Mouse (Mus musculus): ENCODE measurements around the gene Ly86.

Ly86 gene

GRCm38 (mm10) chr13:37431707-37432106 is 86.7 kb downstream of the Ly86 start:
- DNase-seq (ENCODE audit: low spot score in 2 of 2): no peak

GRCm38 (mm10) chr13:37432653-37433052 is 87.6 kb downstream of the Ly86 start:
- no peak for DNase-seq (ENCODE audit: low spot score in 2 of 2)

GRCm38 (mm10) chr13:37433142-37433541 is 88.1 kb downstream of the Ly86 start:
- DNase-seq (ENCODE audit: low spot score in 2 of 2): no peak

GRCm38 (mm10) chr13:37433730-37434129 is 88.7 kb downstream of the Ly86 start:
- DNase-seq (ENCODE audit: low spot score in 2 of 2): no peak

- DNase-seq (ENCODE audit: low spot score in 2 of 2): peak in 1 of 2 experiments; percentile 42
Observed at GRCm38 (mm10) chr13:37434137-37434772, 89.2 kb downstream of the Ly86 start.

- no peak for DNase-seq (ENCODE audit: low spot score in 2 of 2)
Observed at GRCm38 (mm10) chr13:37434841-37435240, 89.8 kb downstream of the Ly86 start.

DNA sequence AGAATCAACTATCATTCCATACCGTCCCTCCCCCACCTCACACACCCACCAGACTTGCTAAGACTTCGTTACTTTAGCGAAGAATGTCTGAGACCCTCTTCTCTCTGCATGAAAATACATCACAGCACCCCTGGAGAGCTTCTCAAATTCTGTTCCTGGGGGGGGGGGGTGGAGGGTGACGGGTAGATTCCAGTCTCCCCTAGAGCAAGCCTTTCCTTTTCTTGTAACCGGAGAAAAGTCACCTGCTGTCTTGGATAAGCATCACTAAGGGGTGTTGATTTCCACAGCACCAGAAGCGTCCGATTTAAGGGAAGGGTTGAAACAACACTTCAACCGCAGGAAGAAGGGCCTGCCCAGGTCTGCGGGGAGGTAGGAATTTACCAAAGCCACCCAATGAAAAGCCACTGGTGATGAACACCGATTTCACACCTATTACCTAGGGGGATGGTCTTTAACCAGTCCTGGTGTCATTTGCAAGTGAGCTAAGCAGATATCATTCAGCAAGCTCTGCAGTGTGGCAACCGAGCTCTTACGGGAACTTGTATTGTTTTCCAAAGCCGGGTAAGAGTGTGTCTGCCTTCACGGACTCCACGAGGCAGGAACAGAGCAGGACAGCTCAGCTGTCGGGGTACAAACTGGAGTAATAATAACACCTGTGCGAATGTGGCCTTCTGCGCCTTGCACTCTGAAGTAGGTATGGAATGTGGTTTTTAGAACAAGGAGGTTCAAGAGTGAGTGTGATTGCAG is 91.4 kb downstream of the Ly86 start:
- DNase-seq (ENCODE audit: low spot score in 2 of 2): no peak

- no peak for DNase-seq (ENCODE audit: low spot score in 2 of 2)
Observed at GRCm38 (mm10) chr13:37438788-37439187, 93.8 kb downstream of the Ly86 start.

GRCm38 (mm10) chr13:37439477-37439876 is 94.5 kb downstream of the Ly86 start:
- no peak for DNase-seq (ENCODE audit: low spot score in 2 of 2)

GRCm38 (mm10) chr13:37439941-37440340 is 94.9 kb downstream of the Ly86 start:
- no peak for DNase-seq (ENCODE audit: low spot score in 2 of 2)

DNA sequence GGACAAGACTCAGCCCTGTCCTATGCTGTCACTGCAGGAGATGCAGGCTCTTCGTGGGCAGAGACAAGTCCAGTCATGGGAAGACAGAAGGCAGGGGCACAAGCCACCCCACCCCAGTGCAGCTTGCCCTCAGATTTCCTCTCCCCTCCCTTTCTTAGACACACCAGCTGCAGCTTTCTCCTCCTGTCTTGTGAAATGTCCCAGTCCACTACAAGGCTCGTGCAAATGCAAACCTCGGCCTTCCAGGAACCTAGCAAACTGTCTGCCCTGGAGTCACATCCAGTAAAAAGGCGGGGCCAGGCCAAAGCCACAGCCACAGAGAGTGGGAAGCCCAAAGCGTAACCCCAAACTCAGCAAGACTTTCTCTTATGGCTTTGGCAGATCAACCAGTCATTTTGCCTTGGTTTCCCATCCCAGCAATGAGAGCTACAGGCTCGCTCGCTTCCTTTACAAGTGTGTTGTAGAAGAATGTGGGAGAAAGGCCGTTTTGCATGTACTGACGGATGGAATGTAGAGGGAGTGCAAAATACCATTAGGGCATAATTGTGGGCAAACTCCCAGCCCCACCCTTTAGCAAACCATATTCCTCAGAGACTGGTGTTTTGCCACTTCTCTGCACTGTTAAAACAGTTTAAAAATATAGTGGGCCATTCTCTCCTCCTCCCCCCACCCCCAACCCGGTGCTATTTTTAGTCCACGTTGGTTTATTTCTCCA is 95.7 kb downstream of the Ly86 start:
- no peak for DNase-seq (ENCODE audit: low spot score in 2 of 2)

DNA sequence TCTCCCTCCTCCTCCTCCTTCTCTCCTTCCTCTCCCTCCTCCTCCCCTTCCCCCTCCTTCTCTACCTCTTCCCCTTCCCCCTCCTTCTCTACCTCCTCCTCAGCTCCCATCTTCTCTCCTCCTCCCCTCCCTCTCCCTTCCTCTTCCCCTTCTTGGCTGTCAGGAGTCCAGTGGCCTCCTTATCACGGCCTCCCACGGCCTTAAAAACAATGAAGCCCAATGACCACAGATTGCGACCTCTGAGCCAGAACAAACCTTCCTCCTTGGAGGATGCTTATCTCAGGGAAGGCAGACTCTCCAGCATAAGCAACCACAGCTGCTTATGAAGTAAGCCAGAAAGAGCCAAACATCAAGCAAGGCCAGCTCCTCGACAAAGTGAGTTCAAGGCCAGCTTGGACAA is 97.0 kb downstream of the Ly86 start:
- no peak for DNase-seq (ENCODE audit: low spot score in 2 of 2)

DNA sequence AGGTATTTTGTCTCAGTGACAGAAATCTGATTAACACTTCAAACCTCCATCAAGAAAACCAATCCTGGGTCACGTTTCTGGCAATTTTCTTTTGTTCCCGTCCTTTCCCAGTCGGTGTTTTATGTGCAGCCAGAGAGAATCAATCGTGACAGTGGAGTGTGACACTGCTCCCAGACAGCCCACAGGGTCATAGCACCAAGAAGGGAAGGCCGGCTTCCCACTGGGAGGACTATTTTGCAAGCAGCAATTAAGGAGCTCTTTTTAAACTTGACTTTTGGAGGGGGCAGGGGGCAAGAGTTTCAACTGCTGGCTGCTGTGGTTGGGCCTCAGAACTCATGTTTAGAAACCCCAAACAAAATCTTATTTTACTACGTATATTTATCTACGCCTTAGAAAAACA is 97.5 kb downstream of the Ly86 start:
- no peak for DNase-seq (ENCODE audit: low spot score in 2 of 2)

- no peak for DNase-seq (ENCODE audit: low spot score in 2 of 2)
Observed at GRCm38 (mm10) chr13:37446699-37447258, 101.8 kb downstream of the Ly86 start.

GRCm38 (mm10) chr13:37451021-37451420 is 106.0 kb downstream of the Ly86 start:
- DNase-seq (ENCODE audit: low spot score in 2 of 2): no peak

- no peak for DNase-seq (ENCODE audit: low spot score in 2 of 2)
Observed at GRCm38 (mm10) chr13:37451471-37451870, 106.5 kb downstream of the Ly86 start.

DNA sequence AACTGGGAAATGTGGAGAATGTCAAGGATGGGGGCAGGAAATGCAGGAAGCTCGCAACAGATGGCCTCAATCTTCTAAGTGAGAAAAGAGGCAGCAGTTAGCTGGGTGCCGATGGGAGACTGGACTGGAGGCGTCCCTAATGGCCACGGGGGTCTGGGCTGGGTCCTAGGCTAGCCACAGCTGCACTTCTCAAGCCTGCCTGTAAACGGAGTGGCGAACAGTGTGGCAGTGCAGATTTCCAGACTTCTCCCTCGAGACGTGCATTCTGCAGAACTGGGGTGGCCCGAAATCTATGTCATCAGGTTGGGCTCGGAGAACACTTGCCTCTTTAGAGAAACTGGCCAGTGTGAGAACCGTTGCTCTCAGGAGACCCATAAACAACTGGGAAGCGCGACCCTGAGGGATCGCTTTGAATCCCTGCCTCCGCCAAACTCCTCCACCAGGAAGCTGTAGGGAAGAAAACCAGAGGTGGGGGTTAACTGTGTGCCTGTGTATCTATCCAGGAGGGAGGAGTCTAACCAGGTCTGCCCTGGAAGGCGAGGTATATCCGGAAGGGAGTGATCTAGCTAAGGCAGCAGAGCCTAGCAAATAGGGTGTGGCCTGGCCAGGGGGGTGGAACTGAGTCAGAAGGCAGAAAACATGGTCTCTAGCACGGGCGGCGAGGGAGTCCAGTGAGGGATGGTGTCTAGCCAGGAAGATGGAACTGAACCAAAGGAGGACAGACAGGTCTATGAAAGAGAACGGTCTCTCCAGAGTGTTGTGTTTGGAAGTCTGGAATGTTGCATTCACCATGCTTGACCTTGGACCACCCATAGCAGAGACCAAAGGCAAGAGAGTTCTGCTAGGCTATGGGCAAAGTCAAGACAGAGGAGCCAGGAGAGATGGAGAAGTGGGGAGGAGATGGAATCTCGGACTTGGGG is 107.3 kb downstream of the Ly86 start:
- DNase-seq (ENCODE audit: low spot score in 2 of 2): peak; percentile 57 to 63

DNA sequence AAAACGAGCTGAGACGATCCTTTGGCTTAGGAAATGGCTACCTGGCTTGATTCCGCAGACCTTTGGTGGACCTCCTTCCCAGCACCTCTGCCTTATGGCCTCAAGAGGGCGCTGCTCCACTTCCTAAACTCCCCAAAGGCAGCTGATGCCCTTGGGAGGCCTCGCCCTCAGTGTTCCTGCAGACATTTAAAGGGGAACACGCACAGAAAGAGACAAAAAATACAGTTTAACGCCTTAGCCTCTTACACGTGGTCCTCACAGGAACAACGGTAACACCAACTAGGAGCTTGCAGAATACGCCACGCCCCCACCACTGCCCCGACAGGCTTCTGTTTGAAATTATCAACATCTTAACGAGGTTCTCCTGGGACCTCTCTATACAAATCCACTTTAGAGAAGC is 108.2 kb downstream of the Ly86 start:
- peak; percentile 81 to 86 for DNase-seq (ENCODE audit: low spot score in 2 of 2)

- DNase-seq (ENCODE audit: low spot score in 2 of 2): no peak
Observed at GRCm38 (mm10) chr13:37454356-37454755, 109.3 kb downstream of the Ly86 start.

- DNase-seq (ENCODE audit: low spot score in 2 of 2): no peak
Observed at GRCm38 (mm10) chr13:37455561-37455960, 110.6 kb downstream of the Ly86 start.
